Mouse (Mus musculus): ENCODE measurements around the gene Hmces. TPM values are rescaled to one million over a fixed set of nuclear protein-coding genes. Genes with fewer than 3 reads are reported as not detected.
A peak's percentile ranks its signal among the peaks of the same experiment; 100 is the strongest.
"Not testable (repeated sequence)": the region's sequence is repeated elsewhere in the genome, so short reads cannot be mapped to it uniquely, and the experiment has no call there.

The Hmces gene
- polyA plus RNA-seq, 2 experiments from 2014 or later: 50.1 to 55.2 TPM

GRCm38 (mm10) chr6:87915939-87916338 is 2.2 kb downstream of the Hmces start:
- peak; percentile 74 for ATAC-seq

GRCm38 (mm10) chr6:87921201-87921600 is 7.5 kb downstream of the Hmces start:
- ATAC-seq: no peak

GRCm38 (mm10) chr6:87923624-87924023 is 9.9 kb downstream of the Hmces start:
- ATAC-seq: no peak

GRCm38 (mm10) chr6:87935037-87935436 is 21.3 kb downstream of the Hmces start:
- no peak for ATAC-seq

- no peak for ATAC-seq
Measured at GRCm38 (mm10) chr6:87937178-87937788, 23.5 kb downstream of the Hmces start.

GRCm38 (mm10) chr6:87938941-87939340 is 25.2 kb downstream of the Hmces start:
- no peak for ATAC-seq

GRCm38 (mm10) chr6:87942179-87942578 is 28.4 kb downstream of the Hmces start:
- no peak for ATAC-seq

- not testable (repeated sequence) for ATAC-seq
Measured at GRCm38 (mm10) chr6:87962457-87962856, 48.7 kb downstream of the Hmces start.

- ATAC-seq: no peak
Measured at GRCm38 (mm10) chr6:87970041-87970440, 56.3 kb downstream of the Hmces start.

- no peak for ATAC-seq
Measured at GRCm38 (mm10) chr6:87979728-87980127, 66.0 kb downstream of the Hmces start.

GRCm38 (mm10) chr6:87980374-87981029 is 66.8 kb downstream of the Hmces start:
- no peak for ATAC-seq

GRCm38 (mm10) chr6:87981030-87981485 is 67.3 kb downstream of the Hmces start:
- ATAC-seq: no peak

- ATAC-seq: no peak
Measured at GRCm38 (mm10) chr6:87981547-87982256, 68.0 kb downstream of the Hmces start, which contains the start of gene H1fx. H1fx (minus strand) TSS chr6:87981637.

GRCm38 (mm10) chr6:87982506-87982905 is 68.8 kb downstream of the Hmces start:
- ATAC-seq: no peak

Other genes with a start within 250 kb of the Hmces start
- 1 to 10 TPM; 4.0 to 4.7 TPM for gene Aplf, start 241.7 kb upstream of the Hmces start, polyA plus RNA-seq (2017; shearing (Covaris generic))
- under 1 TPM in 1 of 2 experiments, not detected in 1; 0.60 TPM for gene Efcc1, start 183.1 kb upstream of the Hmces start, polyA plus RNA-seq (2017; shearing (Covaris generic))
- gene Gp9, start 135.9 kb upstream of the Hmces start, polyA plus RNA-seq (2017; shearing (Covaris generic)): not detected
- 10 to 100 TPM in 1 of 2 experiments, 1 to 10 TPM in 1; 9.4 to 17.2 TPM for gene Rab43, start 101.8 kb upstream of the Hmces start, polyA plus RNA-seq (2017; shearing (Covaris generic))
- gene Gm45140, start 78.1 kb upstream of the Hmces start, polyA plus RNA-seq (2017; shearing (Covaris generic)): 1 to 10 TPM; 2.5 to 3.6 TPM
- gene Isy1, start 75.1 kb upstream of the Hmces start, polyA plus RNA-seq (2017; shearing (Covaris generic)): 100 to 1,000 TPM in 1 of 2 experiments, 10 to 100 TPM in 1; 82.2 to 102 TPM
- gene Cnbp, start 62.8 kb upstream of the Hmces start, polyA plus RNA-seq (2017; shearing (Covaris generic)): 1,000 to 10,000 TPM; 1,007 to 1,067 TPM
- 10 to 100 TPM; 62.2 to 64.2 TPM for gene Copg1, start 26.1 kb upstream of the Hmces start, polyA plus RNA-seq (2017; shearing (Covaris generic))
- not detected for gene H1fx, start 67.7 kb downstream of the Hmces start, polyA plus RNA-seq (2017; shearing (Covaris generic))
- 100 to 1,000 TPM; 294 to 336 TPM for gene Rab7, start 131.3 kb downstream of the Hmces start, polyA plus RNA-seq (2017; shearing (Covaris generic))
- 100 to 1,000 TPM; 100 to 113 TPM for gene Rpn1, start 170.5 kb downstream of the Hmces start, polyA plus RNA-seq (2017; shearing (Covaris generic))